Mouse (Mus musculus): ENCODE results near the gene Camk1.
A peak's percentile ranks its signal among the peaks of the same experiment; 100 is the strongest.

- TF ChIP-seq TAL1 (IDR thresholded peaks at IDR 0.05; ENCODE audit: low read length) (0 out of 3 replicates have a peak, but pooled peaks have one; percentile 28), GATA1 (IDR thresholded peaks at IDR 0.05; ENCODE audit: low read length) (no peak)
Observed at GRCm38 (mm10) chr6:113373491-113373890, 29.7 kb upstream of the Camk1 start.

Data from erythroblast, embryonic 14.5 days (primary cell).